Mouse (Mus musculus): Measurements from ENCODE around the gene Cdk14.

Cdk14 gene

DNA sequence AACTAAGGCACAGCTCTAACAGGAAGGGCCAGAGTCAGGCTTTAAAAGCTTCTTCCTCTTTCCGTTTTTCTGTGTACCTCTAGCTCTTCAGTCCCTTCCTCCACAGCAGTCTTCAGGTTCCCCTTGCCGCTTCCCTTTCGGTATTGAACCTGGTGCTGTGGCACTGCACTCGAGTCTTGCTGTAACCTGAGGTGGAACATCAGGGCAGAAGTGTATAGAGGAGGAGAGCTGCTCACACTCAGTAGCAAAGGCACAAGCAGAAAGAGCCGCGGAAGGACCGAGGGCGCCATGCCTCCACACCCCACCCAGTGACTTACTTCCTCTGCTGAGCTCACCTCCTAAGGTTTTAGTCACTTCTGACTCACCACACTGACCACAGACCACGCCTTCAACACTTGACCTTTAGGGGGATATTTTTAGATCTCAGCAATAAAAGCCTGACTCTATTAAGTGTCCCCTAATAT, at the start of gene Cdk14:
Cdk14 (minus strand) TSS at position 321 of the 464 bp plus-strand sequence.
- no peak for DNase-seq

DNA sequence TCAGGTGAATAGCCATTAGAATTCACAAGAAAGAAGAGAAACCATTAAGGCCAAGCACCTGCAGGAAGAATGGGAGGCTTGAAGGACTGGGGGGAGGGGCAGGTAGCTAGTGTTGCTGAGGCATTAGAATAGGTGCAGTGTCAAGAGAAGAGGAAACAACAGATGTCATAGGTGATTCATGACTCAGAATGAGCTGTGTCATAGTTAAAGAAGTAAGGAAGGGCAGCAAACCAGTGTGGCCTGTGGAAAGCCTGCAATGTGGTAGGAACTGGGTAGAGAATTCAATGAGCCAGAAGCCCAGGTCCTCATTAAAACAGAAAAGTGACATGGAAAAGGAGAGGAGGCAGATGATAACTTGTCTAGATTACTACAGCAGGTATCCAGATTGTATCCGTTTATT, 45.1 kb upstream of the Cdk14 start:
- no peak for DNase-seq

DNA sequence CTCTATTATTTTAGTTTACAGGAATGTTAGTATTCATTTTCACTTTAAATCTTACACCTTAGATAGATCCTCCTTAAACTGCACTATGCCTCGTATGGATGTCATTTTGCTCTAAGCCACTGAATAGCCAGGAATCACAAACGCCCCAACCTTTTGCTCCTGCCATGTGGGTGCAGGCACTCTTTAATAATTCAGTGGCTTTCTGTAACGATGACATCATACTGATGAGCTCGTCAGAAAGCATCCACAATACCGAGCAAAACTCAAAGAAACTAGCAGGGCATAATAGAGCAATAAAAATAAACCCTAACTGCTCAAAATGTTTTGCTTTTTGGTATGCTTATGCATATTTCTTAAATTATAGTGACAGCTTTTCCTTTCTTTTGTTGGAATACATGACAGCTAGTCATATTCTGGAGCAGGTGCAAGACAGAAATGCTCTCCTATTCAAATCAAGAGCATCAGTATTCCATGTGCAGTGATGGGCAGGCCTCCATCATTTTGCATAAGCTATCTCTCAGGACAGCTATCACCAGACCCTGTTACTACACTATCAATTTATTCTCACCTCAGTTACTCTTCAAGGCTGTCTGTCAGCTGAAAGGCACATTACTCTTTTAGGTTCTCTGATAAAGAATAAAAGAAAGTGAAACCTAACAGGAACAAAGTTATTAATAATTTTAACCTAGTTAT, 11.8 kb upstream of the Cdk14 start:
- no peak for DNase-seq

DNA sequence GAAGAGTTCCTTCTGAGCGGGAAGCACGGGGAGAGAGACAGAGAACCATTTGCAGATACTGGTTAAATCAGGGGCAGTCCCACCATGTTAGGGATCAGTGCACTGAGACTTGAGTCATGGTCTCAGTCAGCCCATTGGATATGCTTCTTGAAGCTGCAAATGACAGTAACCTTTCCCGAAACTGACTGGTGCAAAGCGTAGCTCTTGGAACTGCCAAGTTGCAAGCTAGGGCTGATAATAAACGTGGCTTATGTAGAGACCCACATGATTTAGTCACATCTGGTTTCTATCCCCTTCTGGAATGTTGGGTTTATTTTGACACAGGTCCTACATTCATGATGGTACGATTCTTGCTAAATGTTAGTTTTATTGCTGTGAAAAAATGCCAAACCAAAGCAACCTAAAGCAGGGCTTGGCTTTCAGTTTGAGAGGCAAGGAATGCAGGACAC, 3.6 kb upstream of the Cdk14 start:
- no peak for DNase-seq

DNA sequence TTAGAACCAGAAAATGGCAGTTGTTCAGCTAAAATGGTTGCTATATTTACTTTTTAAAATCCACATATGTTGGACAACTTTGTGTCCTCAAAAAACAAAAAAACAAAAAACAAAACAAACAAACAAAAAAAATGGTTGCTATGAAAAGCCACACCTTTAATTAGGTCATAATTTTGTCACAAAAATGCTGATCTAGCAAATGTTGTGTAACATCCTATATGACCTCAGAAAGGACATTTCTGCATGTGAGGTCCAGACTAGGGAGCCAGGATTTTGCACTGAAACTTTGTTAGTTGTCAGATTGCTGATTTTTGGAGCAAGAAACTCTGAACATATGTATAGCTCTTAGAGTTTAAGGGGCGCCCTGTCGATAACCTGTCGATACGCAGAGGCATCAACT, 3.0 kb upstream of the Cdk14 start:
- DNase-seq: no peak

DNA sequence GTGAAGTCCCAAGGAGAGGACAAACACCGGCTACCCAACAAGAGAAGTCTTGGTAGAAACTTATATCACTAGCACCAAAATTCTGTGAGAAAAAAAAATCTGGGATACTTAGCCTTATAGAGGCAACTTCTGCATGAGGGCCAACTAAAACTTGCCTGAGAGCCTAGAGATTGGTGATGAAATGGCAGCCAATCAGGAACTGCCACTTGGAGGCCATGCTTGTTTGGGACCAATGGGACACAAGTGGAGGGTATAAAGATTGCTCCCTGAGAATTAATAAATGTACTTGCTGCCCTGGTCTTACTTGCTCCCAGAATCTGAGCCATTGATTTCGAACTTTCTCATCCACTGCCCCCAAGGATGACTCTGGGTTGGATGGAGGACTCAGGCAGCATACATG, 1.3 kb upstream of the Cdk14 start:
- DNase-seq: no peak

- no peak for DNase-seq
Measured at GRCm38 (mm10) chr5:5419253-5419652, 859 bp downstream of the Cdk14 start.

GRCm38 (mm10) chr5:5414835-5415234, 5.3 kb downstream of the Cdk14 start:
- no peak for DNase-seq

GRCm38 (mm10) chr5:5411886-5412285, 8.2 kb downstream of the Cdk14 start:
- no peak for DNase-seq

DNA sequence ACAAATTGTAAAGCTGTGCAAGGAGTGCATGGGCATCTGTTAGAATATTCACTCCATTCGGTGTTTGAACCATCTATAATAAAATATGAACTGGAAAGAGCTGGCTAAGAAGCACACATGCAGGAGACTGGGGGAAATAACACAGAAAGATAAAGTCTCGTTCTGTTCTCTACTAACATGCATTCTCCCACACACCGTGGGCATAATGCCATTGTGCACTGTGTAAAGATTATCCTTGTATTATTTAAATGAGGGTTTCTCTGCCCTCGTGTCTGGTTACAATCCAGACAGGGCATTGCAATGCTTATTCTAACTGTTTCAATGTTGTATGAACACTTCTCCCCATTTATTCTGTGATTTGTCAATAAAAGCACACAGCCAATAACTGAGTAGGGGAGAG, 18.1 kb downstream of the Cdk14 start:
- no peak for DNase-seq

DNA sequence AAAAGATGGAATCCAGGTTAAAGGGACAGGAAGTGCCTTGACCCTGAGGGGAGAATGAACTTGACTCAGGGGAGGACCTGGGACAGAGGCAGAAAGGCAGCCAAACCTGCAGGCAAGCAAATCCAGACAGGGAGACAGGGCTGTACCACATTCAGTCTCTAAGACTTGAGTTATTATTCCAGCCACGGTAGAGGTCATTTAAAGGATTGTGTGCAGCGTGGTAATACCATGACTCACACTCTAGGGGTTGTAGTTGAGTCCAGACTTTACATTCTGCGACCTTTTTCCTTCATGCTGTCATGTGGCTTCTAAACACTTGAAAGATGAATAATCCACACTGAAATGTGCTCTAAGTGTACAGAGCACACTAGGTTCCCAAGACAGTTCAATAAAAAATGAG, 27.3 kb downstream of the Cdk14 start:
- no peak for DNase-seq

DNA sequence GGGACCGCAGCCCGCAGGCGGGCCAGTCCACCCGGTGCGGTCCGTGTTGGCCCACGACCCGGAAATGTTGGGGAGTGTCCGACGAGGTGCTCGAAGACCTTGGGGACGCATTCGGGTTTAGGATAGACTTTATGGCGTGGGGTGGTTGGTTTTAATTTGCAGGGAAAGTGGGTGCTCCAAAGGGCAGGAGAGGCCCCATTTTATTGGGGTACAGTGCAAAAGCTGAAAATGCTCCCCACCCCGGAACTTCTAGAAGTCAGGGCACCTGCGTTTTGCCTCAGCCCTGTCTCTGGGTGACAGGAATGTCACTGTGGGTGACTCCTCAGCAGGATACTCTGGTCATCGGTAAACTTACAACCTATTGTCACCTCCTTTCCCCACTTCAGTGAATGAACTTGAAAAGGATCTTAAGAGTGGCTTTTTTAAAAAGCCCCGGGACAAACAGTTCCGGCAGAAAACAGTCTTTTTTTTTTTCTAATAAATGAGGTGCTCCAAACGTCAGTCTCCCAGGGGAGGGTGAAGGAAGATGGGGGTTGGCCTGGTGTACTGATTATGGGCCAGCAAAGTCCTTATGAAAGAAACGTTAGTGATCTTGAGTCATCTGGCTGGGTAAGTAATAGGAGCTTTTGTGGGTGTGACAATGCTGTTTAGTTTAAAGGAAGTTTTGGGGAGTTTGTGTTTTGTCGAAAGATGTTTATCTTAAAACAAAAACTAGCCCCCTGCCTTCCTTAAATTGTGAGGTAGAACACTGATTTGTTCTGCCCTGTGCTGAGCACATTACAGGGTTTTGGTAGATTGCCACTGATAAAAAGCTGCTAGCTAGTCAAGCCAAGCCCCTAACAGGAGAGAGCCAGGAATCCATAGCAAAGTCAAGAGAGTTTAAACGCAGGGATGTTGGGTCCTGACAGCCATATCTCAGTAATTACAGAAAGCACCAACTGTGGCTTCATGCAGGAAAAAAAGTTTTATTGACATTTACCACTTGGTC, 39.1 kb downstream of the Cdk14 start:
- no peak for DNase-seq

DNA sequence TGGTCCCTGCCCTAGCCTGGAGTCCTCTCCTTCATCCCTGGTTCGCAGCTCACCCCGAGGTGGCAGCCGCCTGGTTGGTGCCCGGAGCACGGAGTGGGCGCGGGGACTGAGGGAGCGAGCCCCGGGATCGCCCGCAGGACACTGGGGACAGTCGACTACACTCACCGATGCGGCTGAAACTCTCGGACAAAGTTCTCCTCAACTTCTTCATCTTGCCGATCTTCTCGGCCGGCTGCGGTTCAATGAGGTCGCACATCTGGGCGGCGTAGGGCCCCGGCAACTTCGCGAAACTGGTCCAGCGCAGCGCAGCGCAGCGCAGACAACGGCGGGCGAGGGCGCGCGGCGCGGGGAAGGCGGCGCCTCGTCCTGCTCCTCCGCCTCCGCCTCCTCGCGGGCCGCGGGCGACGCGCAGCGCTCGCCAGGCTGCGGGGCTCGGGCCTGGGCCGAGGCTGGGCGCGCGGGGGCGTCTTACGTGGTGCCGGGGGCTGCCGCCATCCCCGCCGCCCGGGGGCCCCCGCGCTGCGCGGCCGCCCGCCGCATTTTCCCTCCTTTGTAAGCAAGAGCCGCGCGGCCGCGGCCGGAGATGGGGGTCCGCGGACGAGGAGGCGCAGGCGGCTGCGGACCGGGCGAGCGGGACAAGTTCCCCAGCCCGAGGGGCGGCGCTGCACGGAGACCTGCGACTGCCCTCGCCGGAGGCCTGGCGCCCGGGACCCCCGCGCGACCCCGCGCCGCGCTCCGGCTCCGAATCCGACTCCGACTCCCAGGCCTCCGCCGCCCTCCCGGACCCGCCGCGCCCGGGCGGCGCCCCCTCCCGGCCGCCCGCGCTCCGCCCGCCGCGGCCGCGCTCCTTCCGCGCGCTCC, 40.0 kb downstream of the Cdk14 start:
- peak; percentile 52 for DNase-seq

GRCm38 (mm10) chr5:5379501-5379869, 40.6 kb downstream of the Cdk14 start:
- DNase-seq: no peak

DNA sequence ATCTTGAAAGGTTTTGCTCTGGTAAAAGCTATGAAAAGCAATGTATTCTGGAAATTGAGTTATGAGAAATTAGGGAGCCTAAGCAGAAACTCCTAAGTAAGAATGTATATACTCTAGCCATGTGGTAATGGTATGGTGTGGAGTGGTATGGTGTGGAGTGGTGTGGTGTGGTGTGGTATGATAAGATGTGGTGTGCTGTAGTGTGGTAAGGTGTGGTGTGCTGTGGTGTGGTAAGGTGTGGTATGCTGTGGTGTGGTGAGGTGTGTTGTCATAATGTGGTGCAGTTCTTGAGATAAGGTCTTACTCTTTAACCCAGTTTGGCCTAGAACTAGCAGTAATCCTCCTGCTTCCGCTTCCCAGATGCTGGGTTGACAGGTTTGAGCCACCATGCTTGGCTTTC, 45.7 kb downstream of the Cdk14 start:
- DNase-seq: no peak

GRCm38 (mm10) chr5:5373541-5373940, 46.6 kb downstream of the Cdk14 start:
- no peak for DNase-seq

- no peak for DNase-seq
Measured at GRCm38 (mm10) chr5:5372936-5373335, 47.2 kb downstream of the Cdk14 start.

GRCm38 (mm10) chr5:5372354-5372753, 47.8 kb downstream of the Cdk14 start:
- peak; percentile 50 for DNase-seq

- no peak for DNase-seq
Measured at GRCm38 (mm10) chr5:5370322-5371082, 49.6 kb downstream of the Cdk14 start.

- no peak for DNase-seq
Measured at GRCm38 (mm10) chr5:5368389-5369164, 51.5 kb downstream of the Cdk14 start.

DNA sequence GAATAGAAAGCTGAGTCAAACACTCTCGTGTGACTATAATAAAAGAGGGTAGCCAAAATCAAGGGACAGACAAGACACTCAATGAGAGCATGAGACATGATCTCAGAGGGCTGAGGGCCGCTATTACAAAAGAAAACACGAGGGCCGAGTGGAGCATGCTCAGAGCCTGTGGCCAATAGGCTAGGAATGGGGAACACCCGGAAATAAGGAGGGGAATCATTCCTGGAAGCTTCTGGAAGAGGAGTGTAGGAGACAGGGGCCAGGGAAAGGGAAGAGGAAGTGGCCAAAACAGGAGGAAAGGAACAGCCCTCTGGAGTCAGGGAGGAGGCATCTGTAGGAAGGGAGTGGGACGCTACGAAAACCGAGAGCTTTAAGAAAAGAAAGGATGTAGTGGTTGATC, 52.6 kb downstream of the Cdk14 start:
- DNase-seq: no peak

Data from cerebellum, adult 9-11 months (tissue).